Mouse (Mus musculus) WW6 (cell line): Measurements from ENCODE around the gene Cemip.
"Not testable (repeated sequence)": the region's sequence is repeated elsewhere in the genome, so short reads cannot be mapped to it uniquely, and the experiment has no call there.

ENCODE experiments used
- DNase-seq: peaks from one replicate; pipeline ENCODE4 v3.0.0-alpha.2; 2013; ENCODE audit warnings: low read depth, low spot score

The Cemip gene

DNA sequence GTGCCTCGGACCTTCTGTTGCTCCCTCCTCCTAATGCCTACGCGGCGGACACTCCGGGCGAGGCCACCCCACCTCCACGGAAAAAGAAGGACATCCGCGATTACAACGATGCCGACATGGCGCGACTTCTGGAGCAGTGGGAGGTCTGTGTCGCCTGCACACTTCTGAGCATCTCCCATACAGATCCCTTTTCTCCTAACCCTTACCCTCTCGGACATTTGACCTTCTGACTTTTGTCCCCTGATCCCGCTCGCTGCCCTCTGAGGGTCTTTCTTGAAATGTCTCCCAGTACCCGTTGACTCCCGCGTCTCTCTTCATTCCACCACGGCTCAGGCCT is 194.0 kb downstream of the Cemip start:
- DNase-seq: no peak

DNA sequence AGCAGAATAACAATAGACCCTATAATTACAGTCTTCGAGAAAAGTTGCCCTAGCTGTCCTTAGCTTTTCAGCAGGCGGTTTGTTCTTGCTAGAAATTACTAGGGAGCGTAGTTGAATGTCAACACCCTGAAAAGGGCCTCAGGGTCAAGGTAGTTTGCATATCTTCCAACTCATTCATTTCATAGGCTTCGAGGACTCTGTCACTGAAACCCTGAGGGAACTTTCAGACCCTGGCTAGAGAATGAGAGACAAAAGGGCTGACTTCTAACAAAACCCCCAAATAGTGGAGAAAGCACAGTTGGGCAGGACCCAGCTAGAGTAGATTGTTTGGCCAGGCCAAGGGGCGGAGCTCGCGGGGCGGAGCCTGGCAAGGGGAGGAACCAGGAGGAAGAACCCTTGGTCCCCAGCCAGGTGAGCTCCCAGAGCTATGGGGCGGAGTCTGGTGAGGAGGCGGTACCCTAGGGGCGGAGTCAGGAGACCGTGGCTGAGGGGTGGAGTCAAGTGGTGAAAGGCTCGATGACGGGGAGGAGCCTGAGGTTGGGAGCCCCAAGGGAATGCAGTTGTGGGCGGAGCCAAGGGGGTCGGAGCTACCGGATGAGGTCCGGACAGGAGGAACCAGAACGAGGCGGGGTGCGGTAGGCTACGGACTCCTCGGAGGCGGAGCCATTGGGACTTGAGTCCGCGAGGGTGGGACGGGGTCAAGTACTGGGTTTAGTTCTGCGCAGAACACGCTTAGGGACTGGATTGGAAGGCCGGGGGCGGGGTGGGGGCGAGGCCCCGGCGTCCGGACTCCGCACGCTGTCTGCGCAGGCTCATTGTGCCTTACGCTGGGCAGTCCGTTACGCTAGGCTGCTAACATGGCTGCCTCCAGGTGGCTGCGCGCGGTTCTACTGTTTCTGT is 194.6 kb downstream of the Cemip start:
- peak; percentile 99 for DNase-seq

GRCm38 (mm10) chr7:83889946-83890345 is 196.4 kb downstream of the Cemip start:
- DNase-seq: not testable (repeated sequence)

DNA sequence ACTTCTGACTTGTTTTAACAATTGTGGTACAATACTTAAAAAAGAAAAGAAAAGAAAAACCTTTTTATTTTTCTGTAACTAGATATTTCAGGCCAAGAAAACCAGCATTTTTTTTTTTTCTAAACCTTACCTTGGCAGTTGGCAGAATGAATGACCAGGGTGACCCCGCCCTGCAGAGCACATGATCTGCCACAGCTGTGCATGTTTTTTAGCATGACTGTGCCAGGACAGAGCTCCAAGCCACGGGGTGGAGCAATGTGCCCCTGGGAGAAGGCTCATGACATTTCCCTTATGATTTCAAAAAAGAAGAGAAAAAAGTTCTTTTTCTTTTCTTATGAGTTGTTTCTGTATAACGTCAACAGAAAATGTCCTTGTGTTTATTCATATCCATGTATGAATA is 196.9 kb downstream of the Cemip start:
- DNase-seq: no peak

DNA sequence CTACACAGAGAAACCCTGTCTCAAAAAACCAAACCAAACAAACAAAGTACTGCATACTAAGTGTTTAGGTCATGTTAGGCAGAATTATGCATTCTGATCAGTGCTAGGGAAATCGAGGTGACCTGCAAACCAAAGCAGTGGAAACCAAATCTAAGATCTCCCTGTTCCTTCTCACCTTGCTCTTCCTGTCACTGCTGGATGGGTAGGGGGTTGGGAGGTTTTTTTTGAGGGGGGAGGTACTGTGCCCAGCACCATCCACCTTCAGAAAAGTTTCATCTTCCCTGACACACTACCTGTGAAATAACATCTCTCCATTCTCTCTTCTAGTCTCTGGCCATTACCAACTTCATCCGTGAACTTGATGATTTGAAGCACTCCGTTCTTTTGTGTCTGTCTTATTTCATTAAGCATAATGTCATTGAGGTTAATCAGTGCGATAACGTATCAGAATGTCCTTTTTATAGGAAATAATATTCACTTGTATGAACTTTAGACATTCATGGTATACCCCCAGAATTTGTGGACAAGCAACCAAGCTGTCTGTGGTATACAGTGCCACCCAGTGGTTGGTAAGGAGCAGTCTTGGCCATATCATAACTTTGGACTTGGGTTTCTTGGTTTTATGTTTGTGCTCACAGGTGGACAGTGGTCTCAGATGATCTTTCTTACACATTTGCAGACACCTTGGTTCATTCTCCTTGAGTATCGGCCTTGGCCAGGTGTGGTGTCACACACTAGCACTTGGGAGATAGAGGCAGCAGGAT is 199.8 kb downstream of the Cemip start:
- no peak for DNase-seq

DNA sequence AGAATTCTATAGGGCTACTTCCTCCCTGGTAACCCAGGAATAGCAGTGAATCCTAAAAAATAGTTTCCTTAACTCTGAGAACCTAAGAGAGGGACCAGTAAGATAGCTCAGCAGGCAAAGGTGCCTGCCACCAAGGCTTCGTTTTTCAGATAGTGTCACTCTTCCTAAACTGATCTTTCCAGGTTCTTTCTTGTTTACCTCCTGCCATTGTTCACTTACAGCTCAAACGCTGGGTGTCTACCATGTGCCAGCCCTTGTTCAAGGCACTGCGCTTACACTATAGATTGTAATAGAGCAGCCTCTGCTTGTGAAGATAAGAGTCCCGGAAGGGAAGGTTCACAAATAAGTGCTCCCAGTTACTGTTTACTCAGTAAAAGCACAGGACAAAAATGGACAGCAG is 200.5 kb downstream of the Cemip start:
- DNase-seq: no peak

DNA sequence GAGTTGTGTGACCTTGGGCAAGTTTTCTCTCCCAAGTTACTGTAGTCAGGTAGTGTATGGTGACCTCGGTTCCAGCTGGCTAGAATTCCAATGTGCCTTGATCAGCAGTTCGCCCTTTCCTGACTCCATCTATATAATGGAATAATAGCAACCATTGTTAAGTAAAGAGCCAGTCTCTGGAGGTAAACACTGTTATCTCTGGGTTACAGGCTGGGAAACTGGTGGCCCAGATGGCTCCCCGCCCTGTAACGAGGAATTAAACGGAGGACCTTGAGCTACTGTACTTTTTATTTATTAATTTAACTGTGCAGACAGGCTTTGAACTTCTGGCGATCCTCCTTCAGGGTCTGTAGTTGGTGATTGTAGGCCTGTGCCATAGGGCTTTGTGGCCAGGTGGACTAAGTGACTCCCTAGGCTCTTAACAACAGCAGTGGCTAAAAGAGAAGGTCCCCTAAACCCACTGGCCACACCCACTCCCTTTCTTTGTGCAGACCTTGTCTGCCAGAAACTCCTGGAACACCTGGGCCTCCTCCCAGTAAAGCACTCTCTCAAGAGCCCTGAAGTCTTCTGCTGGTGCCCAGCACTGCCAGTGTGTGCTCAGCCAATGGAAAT is 201.3 kb downstream of the Cemip start:
- peak; percentile 14 for DNase-seq

GRCm38 (mm10) chr7:83884021-83884658 is 202.2 kb downstream of the Cemip start, which contains the start of the genes Tlnrd1 and Mesd:
Gene Tlnrd1 (minus strand): TSS chr7:83884305.
Gene Mesd (plus strand): TSS chr7:83884466.
- DNase-seq: peak; percentile 67

DNA sequence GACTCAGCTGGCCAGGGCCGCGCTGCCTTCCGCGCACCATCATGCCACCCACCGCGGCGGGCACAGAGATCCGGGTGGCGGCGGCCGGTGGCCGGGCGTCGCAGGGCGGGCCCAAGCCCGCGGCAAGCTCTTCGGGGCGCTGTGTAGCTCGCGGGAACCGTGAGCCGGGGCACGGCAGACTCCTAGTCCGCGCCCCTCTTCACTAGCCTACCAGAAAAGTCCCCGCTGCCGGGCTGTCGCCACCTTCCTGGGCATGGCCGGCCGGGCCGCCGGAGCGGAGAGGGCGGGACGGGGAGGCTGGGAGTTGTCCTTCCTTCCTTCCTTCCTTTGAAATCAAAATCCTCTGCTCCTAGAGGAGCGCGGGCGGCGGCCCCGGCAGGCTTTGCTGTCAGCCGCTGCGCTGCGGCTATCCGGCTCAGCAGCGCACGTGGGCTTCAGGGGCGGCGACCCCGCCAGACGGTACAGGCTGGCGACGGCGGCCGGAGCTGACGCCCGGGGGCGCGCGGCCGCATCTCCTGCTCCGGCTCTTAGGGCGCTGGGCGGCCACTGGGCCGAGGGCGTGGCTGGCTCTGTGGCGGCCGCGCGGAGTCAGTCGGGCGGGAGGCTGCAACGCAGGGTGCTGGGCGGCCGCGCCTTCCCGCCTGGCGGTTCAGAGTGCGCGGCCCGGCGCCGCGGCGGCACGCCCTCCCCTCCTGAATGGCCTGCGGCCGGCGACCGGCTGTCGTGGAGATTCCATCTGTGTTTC is 202.9 kb downstream of the Cemip start:
- DNase-seq: peak; percentile 26
